Mouse (Mus musculus): ENCODE measurements around the gene Fbxw4.

DNA sequence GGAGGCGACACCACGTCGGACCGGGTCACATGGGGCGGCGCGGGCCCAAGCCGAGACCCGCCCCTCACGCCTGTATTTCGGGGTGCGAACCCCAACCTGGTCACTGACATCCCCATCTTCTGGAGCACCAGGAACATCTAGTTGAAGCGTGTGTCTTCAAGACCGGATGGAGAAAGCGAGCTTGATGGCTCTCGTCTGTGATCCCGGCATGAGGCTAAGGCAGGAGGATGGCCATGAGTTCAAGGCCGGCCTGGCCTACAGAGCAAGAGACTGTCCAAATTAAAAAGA lies 335 bp upstream of the Fbxw4 start:
- no peak for TF ChIP-seq CTCF (IDR thresholded peaks at IDR 0.05; ENCODE audit: insufficient read depth, low read length)
- no peak for TF ChIP-seq POLR2A (IDR thresholded peaks at IDR 0.05; ENCODE audit: borderline replicate concordance, extremely low read depth, low read depth, low read length)
